Mouse (Mus musculus): ENCODE results near the gene Tars.
A peak's percentile ranks its signal among the peaks of the same experiment; 100 is the strongest.

The Tars gene

DNA sequence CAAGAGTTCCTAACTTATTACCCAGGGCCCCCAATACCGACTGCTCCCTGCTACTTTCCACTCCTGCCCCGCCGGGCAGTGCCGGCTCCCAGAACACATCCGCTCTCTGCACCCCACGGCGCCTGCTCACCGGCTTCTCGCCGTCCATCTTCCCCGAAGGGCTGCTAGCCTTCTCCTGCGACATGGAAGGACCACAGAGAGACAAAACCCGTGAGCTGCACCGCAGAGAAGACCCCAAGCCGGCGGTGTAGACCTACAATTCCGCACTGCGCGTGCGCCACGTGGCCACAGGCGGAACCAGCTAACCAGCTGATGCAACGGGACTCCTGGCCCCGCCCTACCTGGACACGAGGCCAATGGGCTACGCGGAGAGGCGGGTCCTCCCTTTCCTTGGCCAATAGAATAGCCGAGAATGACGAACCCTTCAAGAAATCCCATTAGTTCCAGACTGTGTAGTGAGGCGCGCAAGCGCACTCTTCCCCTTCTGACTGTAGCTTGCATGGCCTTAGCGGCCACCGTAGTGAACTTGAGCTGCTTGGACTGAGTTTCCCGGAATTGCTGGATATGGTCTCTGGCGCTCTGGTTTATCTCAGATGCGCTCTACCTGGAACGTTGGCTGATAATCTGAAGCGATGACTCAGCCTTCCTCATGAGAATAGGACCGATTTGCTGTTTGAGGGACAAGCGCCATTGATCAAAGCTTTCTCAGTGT lies at the start of gene Tars:
Tars (minus strand) TSS at position 310 of the 712 bp plus-strand sequence.
- peak; percentile 96 to 99 for DNase-seq (ENCODE audit: low spot score in 2 of 2)

DNA sequence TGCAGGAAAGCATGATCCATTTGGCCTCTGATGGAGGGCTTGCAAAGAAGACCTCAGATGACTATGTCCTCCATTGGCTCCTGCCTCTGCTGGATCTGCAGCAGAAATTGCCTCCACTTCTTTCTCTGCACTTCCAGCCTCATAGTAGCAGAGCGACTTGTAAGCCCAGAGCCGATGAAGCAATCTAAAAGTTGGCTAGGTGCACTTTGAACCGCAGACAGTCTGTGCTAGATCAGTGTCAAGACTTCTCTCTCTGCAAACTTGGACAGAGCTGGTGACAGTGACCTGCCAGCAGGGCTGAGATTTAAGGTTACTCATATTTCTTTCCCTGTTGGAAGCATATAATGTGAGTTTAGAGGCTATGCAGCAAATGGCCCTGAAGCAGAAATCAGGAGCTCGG lies 37.9 kb upstream of the Tars start:
- no peak for DNase-seq (ENCODE audit: low spot score in 2 of 2)

DNA sequence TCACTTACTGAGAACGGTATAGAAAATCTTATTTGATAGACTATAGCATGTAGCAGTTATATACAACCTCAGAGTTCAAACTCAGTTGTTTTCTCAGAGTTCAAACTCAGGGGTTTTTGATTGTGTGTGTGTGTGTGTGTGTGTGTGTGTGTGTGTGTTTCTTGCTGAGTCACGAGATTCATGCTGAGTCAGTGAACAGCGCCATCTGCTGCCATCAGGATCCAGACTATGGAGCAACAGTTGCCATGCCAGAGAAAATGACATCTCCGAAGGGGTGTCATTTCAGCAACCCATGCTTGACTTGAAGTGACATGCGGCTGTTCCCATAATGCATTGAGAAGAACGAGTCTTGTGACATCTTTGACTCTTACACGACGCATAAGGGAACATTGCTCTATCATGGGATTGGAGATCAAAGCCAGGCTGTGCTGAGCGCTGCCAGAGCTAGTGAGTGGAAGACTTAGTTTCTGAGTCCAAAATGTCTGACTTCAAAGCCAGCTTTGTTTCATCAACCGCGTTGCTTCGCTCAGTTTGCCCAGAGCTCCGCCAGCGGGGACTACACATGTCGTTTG lies 37.3 kb upstream of the Tars start:
- DNase-seq (ENCODE audit: low spot score in 2 of 2) = no peak

DNA sequence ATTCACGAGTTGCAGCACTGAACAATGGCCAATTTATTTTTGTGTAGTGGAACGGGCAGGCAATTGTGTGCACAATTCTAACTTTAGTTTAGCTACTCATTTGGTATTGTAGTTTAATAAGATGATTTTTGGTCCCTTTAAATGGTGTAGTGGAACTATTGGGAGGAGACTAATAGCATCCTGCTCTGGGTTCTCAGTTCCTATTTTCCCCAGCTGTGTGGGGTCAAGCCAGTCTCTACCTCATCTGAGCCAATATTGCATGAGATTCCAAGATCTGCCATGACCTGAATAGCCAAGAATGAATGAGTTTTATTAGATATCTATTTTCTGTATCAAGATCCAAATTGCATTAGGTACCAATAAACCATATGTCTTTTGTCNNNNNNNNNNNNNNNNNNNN lies 27.4 kb upstream of the Tars start:
- DNase-seq (ENCODE audit: low spot score in 2 of 2) = no peak

DNA sequence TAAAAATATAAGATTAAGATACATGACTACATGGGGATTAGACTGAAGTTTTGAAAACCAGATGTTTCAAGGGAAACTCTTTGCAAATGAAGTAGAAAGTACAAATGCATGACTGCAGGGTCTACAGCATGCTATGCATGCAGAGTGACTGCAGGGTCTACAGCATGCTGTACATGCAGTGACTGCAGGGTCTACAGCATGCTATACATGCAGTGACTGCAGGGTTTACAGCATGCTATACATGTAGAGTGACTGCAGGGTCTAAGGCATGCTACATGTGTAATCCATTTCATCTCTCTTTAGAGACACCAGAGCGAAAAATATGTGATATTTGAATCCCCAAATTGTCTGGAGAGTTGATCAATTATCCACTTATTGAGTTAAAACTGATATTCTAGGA lies 14.0 kb upstream of the Tars start:
- DNase-seq (ENCODE audit: low spot score in 2 of 2) = no peak

DNA sequence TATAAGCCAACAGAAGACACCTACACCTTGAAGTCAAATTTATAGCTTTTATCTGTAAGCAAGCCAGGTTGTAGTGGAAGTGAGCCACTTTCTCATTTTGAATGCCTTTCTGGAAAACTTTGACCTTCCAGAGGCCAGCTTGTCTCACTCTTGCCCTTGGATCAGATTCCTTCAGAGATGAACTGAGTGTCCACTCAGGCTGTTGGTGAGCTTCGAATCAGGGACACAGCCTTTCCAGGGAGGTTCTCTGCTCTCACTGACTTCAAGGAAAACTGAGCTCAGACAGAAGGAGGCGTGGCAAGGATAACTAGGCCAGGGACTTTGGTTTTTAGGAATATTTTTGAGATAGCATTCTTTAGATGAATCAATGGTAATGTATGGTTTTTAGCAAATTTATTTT lies 13.1 kb upstream of the Tars start:
- DNase-seq (ENCODE audit: low spot score in 2 of 2) = no peak

DNA sequence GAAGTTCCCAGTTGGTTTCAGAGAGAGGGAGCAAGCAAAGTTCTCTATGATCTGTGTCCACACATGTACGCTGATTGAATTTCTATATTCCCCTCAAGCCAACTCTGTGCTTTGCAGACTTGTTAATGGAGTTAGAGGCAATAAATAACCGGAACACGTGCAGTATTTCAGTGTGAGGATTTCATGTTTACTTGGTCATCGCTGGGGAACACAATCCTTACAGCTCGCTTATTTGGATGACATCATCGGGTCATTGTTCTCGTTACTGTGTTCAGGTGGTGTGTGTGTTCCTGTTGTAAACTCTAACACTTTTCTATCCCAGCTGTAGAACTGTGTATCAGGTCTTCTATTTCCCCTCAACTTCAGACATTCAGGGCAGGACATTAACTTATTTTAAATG lies 12.4 kb upstream of the Tars start:
- no peak for DNase-seq (ENCODE audit: low spot score in 2 of 2)

DNA sequence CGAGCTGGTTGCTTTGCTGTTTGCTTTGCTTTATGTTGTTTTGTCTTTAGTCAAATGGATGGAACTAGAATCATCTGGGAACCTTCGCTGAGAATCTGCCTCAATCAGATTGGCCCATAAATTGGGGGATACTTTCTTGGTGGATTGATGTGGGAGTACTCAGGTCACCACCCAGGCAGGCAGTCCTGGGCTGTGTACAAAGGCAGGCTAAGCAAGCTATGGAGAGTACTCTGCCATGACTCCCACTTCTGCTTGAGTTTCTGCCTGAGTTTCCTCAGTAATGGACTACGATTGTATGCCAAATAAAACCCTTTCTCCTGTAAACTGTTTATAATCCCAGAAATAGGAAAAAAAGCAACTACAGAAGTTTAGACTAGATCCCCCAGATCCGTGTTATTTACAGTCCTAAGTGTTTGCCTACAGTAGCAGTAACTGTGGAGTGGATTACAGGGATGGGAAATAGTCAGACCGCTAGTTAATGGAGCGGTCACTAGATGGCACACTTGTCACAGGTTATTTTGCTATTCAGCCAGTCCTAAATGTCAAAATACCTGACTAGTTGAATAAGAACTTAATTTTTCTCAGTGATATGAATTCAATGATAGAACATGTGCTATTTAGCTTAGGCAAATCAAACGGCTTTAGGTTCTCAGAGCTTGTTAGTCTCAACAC lies 8.8 kb upstream of the Tars start:
- peak; percentile 8 to 16 for DNase-seq (ENCODE audit: low spot score in 2 of 2)

DNA sequence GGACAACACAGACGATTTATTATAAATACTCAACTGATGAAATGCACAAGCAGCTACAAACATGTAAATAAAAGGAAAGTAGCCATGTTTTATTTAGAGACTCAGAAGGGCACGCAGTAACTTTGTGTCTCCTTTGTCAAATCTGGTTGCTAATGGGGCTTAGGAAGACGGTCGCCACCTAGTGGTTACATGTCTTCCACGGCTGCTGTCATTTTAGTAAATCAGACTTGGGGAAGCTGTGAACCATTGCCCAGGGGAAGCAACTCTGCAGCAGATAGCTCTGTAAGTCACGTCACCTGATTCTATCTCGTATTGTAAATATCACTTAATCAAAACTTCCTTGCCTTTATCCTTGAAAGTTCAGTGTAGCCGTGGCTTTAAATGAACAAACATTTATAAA lies 7.9 kb upstream of the Tars start:
- DNase-seq (ENCODE audit: low spot score in 2 of 2) = peak; percentile 26 to 50

DNA sequence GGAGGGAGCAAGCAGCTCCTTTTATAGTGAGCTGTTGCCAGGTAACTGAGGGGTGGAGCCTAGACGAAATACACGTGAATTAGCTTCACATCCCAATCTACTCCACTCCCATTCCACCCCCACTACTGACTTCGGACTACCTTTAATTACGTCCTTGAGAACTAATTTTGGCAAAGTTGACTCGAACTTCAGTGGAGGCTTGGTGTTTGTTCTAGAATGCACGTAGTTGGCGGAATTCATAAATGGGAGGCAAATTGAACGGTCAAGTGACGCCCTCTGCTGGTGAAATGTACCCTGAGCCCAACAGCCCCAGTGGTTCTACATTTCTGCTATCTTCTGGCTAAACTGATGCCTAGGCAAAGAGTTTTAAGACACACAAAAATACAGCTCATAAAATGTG lies 7.3 kb upstream of the Tars start:
- no peak for DNase-seq (ENCODE audit: low spot score in 2 of 2)

DNA sequence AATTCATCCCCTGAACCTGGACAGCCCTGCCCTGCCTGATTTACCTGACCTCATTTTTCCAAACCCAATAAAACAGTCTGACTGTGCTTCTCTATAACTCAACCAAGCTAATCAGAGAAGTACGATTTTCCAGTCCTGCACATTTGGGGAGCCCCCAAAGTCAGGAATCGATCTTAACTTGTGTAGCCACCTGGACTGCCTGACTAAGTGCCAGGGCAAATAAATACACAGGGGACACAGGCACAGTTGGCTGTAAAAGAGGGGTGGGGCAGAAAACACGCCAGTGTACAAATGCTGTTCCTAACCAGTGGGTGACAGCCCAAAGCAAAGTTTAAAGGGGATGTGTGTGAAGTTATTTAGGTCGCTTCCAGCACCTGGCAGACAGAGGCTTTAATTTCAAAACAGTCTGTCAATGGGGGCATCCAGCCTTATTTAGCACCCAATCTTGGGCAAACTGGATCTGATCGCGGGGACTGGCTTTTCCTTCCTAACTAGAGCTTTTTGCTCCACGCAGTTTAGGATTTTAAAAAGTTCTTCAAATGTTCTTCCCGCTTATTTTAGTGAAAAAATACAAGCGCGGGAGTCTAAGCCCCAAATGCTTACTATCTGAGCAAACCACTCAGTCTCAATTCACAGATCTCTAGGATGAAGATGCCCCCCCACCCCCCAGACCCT lies 652 bp downstream of the Tars start:
- no peak for DNase-seq (ENCODE audit: low spot score in 2 of 2)

DNA sequence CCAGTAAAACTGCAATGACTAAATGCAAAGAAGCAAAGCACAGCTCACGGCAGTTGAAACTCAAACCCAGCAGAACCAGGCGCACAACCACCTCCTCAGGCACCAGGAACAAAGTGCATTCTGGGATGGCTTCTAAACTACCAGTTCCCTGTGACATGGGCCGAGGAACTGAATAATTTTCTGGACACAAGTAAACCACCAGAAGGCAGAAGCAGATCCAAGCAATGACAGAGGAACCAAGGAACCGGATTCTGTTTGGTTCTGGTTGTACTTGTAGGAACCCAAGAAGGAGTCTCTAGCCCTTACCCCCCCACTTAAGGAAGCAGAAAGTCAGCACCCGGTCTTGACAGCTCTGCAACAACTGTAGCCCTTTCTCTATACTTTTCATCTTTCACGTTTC lies 3.0 kb downstream of the Tars start:
- DNase-seq (ENCODE audit: low spot score in 2 of 2) = no peak

DNA sequence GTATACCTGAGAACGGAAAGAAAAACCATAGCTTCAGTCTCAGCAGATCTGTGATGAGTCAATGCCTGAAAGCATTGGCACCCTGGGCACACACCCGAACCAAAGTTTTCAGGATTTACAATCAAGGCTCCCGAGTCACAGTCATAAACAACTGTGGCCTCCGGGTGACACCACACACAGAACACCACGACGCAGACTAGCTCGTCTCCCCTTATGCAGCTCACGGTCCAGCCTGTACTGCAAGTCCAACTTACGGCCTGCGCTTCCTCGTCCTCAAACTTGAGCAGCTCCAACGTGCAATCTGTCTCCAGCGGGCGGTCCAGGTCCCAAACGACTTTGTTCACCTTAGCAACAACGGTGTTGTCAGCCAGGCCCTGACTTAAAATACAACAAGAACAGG lies 6.6 kb downstream of the Tars start:
- no peak for DNase-seq (ENCODE audit: low spot score in 2 of 2)

DNA sequence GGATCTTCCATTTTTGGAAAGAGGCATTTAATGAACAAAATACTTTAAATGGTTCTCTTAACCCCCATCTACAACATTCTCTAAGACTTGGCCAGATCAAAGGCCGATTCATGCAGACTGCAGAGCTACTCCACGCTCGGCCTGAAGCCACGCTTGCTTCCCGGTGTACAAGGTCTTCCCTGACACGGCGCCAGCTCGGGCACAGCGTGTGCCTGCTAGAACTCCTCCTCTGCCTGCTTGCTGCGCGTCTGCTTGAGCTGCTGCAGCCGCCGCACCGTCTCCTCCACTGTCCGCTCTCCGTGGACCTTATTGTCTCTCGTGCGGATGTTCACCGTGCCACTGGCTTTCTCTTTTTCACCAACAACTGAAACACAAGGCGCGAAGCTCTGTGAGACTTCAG lies 15.7 kb downstream of the Tars start:
- DNase-seq (ENCODE audit: low spot score in 2 of 2) = no peak

DNA sequence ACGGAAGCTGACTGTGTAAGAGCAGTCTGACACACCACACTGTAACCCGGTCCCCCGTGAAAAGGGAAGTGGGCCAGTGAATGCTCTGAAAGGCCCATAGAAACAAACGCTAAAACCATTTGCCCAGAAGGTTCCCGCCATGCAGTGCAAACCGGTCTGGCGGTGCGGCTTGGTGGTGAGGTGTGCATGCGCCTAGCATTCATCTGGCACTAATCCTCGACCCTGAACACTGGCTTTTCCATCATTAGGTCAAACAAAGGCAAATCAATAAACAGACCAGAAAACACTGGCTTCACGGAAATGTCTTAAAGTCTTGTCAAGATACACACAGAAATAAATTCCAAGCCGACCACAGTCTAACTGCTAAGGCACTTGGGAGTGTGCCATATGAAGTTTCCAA lies 16.9 kb downstream of the Tars start:
- DNase-seq (ENCODE audit: low spot score in 2 of 2) = no peak

DNA sequence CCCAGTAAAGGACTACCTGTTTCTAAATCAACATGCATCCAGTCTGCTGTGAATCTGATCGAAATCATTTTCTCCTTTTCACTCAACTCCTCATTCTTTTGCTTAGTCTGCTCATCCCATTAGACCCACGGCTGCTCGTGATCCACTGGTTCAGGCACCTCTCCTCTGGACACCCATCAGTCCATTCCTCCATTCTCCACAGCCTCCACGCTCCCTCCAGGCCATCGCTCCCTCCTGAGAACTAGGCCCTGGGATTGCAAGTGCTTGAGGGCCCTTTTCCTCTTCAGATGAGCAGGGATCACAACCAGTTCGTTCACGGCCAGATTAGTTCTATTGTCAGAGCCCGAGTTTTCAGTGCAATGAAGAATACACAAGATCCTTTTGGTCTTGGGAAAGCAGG lies 18.8 kb downstream of the Tars start:
- no peak for DNase-seq (ENCODE audit: low spot score in 2 of 2)

DNA sequence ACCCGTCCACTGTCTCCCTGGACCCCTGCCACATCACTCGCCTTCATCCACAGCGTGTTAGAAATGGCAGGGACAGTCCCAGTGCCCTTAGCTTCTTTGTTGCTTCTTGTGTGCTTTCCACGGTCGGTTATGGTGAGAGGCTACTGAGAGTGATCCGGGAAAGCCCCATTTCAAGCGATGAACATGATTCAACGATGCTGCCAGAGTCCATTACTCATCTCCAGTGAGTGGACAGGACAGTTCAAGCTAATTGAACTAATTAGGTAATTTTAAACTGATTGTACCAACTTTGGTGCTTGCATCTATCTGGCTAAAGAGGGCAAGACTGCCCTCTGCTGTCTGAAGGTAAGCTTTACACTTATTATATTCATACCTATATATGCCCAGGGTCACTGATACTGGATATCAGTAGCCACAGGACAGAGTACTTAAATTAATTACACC lies 19.4 kb downstream of the Tars start:
- peak in 1 of 2 experiments; percentile 26 for DNase-seq (ENCODE audit: low spot score in 2 of 2)

DNA sequence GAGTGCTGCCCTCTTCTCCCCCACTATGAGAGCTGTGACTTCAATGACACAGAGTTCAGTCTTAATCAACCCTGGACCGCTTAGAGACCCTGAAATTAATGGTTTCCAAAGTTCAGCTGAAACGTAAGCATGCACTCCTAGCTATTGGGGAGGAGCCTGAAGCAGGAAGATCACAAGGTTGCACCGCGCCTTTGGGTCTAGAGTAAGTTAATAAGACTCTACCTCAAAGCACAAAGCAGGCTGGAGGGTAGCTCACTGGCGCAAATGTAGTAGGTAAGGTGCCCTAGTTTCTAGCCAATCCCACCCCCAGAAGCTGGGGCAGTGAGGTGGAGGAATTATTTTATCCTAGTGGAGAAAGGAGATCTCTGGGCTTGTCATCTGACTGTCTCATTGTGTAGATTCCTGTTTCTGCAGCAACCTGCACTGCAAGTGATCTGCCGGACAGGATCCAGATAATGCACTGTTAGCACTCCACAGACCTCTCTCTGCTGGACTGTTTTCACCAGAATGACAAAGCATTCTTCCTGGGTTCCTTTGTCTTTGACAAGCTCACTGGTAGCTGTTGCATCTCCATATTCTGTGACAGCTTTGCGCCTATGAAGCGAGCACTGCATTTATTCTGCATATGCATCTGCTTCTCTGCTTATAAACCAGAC lies 19.9 kb downstream of the Tars start:
- DNase-seq (ENCODE audit: low spot score in 2 of 2) = no peak

DNA sequence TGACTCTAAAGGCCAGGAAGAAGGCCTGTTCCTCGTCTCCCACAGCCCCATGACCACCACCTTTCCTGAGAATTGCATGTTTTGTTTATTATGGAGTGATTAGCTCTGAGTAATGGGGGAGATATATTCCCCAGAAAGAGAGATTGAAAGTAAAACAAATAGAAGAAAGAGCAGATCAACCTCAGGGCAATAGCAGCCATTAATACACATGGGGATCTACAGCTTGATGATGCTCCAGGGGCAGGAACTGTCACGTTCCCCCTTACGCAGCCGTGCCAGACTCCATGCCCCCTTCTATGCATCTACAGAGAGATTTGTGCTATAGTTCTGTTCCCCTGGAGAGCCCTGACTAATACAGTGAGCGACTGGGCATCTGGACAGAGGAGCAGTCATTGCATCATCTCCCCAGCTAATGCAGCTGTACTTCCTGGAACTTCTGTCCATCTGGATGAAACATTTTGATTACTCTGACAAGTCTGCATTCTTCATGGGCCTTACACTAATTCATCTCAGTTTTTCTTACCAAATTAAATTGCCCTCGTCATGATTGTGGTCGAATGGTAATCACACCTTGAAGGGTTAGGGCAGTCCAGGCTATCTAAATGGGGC lies 28.9 kb downstream of the Tars start:
- DNase-seq (ENCODE audit: low spot score in 2 of 2) = no peak

DNA sequence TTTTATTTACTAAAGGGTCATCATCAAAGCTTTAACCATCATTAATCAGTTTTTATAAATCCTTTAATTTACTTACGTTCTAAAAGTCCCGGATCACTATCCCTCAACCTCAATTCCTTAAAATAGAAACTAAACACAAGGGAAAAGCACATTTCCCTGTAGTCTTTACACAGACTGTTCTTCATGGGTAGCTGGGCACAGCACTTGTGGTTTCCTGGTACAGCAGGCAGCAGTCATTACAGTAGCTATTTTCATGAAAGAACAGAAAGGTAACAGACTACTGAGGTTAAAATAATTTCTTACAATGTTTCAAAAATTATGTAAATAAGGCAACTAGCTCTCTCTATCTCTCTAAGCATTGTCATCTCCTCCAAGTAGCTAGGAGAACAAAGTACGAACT lies 29.9 kb downstream of the Tars start:
- DNase-seq (ENCODE audit: low spot score in 2 of 2) = no peak

DNA sequence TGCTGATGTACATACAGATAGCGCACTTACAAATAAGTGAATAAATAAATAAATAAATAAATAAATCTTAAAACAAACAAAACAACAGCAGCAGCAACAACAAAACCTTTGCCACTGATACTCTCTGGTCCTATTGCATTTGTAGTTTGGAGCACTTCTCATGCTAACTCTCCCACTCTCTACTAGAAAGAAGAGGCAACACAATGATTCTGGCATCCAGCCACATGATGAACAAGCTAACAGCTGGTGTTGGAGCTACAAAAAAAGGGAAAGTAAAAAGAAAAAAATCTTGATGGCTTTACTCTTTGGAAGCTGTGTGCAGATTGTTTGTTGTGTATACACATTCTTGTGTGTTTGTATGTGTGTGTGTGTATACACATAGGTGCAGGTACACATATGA lies 34.7 kb downstream of the Tars start:
- peak; percentile 34 to 80 for DNase-seq (ENCODE audit: low spot score in 2 of 2)

DNA sequence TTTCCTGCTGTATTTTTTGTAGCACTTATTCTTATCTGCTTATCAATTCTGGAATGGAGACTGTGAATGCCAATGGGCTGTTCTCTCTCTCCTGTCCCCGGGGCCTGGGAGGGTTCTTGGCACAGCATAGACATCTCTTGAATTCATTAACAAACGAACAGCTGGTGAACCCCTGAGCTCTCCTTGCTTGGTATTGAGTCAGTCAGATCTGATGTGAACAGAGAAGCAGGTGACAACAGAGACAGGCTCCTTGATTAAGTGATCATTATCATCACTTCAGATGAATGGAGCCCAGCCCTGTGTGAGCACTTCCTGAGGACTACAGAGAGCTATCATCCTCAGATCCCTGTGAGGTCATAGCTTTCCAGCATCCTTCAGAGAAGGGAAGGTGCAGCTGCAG lies 35.4 kb downstream of the Tars start:
- DNase-seq (ENCODE audit: low spot score in 2 of 2) = no peak

All from frontal cortex, postnatal 36 days (tissue).